Mouse (Mus musculus): Measurements from ENCODE around the gene Tmem52b. TPM values are rescaled to one million over a fixed set of nuclear protein-coding genes. Genes with fewer than 3 reads are reported as not detected.
"Not testable (repeated sequence)": the region's sequence is repeated elsewhere in the genome, so short reads cannot be mapped to it uniquely, and the experiment has no call there.

Tmem52b gene
- polyA plus RNA-seq (2016; fragmentation: Nextera tagmentation; extraction: Ambion mirVana) = not detected in 2 replicates

DNA sequence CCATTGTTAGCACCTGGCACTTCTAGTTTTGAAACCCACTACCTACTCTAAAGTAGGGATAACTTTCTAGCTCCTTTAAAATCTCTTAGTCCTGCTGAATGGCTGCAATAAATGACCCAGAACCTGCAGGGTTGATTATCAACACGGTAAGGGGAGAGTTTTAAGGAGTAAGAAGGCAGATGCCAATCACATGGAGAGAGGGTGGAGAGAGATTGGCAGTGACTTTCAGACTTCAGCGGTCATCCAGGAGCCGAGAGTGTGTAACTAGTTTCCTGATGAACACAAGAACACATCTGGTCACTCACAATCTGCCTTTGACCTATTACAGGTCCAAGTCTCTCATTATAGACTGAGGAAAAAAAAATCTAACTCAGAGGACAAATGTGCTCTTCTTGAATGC, at the start of gene Tmem52b:
Gene Tmem52b, plus strand, starts transcription at position 189 of the 400 bp plus-strand sequence.
- no peak within 1 kb of the TSS for H3K9ac ChIP-seq
- H3K9me3 ChIP-seq (replicated peaks) = no peaks in the 10 kb centered on the region
- H3K36me3 ChIP-seq = no peaks in the 10 kb centered on the region
- no peaks in the 10 kb centered on the region for H3K27me3 ChIP-seq (replicated peaks)
- H3K4me3 ChIP-seq = no peak within 1 kb of the TSS
- no peaks in the 10 kb centered on the region for H3K4me1 ChIP-seq
- no peak within 1 kb of the TSS for H3K4me2 ChIP-seq
- WGBS (ENCODE audit: insufficient replicate concordance) = 50% methylated on average over 3 of the region's 3 CpGs
- H3K27ac ChIP-seq = no peak within 1 kb of the TSS
- no peak for ATAC-seq

DNA sequence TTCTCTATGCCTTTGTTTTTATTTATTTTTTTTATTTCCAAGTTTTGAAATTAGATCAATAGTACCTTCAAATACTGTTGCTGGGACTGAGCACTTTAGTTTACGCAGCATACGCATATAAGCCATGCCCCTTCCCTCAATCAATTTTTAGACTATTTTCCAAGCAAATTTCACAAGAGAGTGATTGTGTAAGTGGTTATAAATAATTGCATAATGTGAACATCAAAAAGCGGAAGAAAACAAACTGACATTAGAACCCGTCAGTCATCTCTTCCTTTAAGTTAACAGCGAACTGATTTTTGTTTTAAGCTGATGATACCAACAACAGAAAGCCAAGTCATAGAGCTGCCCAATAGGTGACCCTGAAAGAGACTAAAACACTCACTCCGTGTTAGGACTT, 41.0 kb upstream of the Tmem52b start:
- no peak for ATAC-seq
- no peak overlapping the region for H3K4me3 ChIP-seq

GRCm38 (mm10) chr6:129472627-129473026, 39.7 kb upstream of the Tmem52b start:
- no peaks in the 10 kb centered on the region for H3K36me3 ChIP-seq
- H3K4me1 ChIP-seq = no peaks in the 10 kb centered on the region
- no peak overlapping the region for H3K27ac ChIP-seq
- H3K4me3 ChIP-seq = no peak overlapping the region
- no peak overlapping the region for H3K9ac ChIP-seq
- no peaks in the 10 kb centered on the region for H3K27me3 ChIP-seq (replicated peaks)
- 45% methylated on average over 5 of the region's 5 CpGs for WGBS (ENCODE audit: insufficient replicate concordance)
- no peaks in the 10 kb centered on the region for H3K9me3 ChIP-seq (replicated peaks)
- no peak for ATAC-seq
- H3K4me2 ChIP-seq = no peak overlapping the region

More for the DNA sequence above, 41.0 kb upstream of the Tmem52b start:
- no peaks in the 10 kb centered on the region for H3K27me3 ChIP-seq (replicated peaks)
- WGBS (ENCODE audit: insufficient replicate concordance) = 72% methylated on average over 6 of the region's 6 CpGs
- no peak overlapping the region for H3K4me2 ChIP-seq
- H3K9ac ChIP-seq = no peak overlapping the region
- H3K4me1 ChIP-seq = no peaks in the 10 kb centered on the region
- H3K9me3 ChIP-seq (replicated peaks) = no peaks in the 10 kb centered on the region
- no peak overlapping the region for H3K27ac ChIP-seq
- H3K36me3 ChIP-seq = no peaks in the 10 kb centered on the region

- H3K36me3 ChIP-seq = no peaks in the 10 kb centered on the region
- no peaks in the 10 kb centered on the region for H3K9me3 ChIP-seq (replicated peaks)
- no peak overlapping the region for H3K4me3 ChIP-seq
- no peaks in the 10 kb centered on the region for H3K4me1 ChIP-seq
- no peak for ATAC-seq
- no peak overlapping the region for H3K4me2 ChIP-seq
- WGBS (ENCODE audit: insufficient replicate concordance) = 26% methylated on average over 13 of the region's 13 CpGs
- H3K27ac ChIP-seq = no peak overlapping the region
- no peak overlapping the region for H3K9ac ChIP-seq
- H3K27me3 ChIP-seq (replicated peaks) = no peaks in the 10 kb centered on the region
Observed at GRCm38 (mm10) chr6:129476404-129477126, 35.8 kb upstream of the Tmem52b start.

DNA sequence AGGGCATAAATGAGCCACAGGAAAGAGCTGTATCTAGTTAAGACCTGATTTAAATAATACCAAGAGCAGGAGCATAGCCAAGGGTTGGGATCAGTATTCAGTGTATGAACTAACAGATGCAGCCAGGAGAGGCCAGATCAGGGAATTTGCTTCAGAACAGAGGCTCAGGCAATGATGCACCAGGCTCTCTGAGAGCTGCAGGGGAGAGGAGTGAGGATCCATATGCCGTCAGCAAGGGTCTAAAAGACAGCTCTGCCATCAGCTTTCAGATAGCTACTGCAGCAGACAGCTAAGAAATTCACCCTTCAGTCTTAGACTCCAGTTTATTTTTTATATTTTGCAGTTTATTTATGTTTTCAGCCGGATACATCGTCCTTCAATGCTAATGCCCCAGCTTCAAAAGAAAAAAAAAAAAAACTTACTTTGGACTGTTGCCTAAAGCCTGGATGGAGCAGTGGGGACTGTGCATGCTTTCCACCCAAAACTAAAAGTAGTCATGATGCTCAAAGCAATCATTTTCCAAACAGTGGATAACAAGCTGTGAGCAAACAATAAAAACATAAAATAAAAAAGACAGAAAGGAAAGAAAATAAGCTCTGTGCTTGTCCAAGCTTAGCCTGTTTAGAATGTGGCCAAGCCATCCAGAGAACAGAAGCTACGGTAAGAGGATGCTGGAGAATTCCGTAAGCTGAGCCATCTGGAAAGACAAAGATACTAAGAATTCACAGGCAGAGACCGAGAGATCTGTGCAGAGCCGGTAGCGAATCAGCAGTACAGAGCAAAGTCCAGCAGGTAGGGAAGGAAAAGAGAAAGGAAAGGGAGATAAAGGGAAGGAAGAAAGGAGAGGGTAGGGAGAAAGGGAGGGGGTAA, 32.0 kb upstream of the Tmem52b start:
- H3K4me2 ChIP-seq = no peak overlapping the region
- H3K4me3 ChIP-seq = no peak overlapping the region
- no peaks in the 10 kb centered on the region for H3K27me3 ChIP-seq (replicated peaks)
- H3K36me3 ChIP-seq = no peaks in the 10 kb centered on the region
- no peaks in the 10 kb centered on the region for H3K9me3 ChIP-seq (replicated peaks)
- H3K9ac ChIP-seq = no peak overlapping the region
- H3K27ac ChIP-seq = no peak overlapping the region
- no peaks in the 10 kb centered on the region for H3K4me1 ChIP-seq
- no peak for ATAC-seq
- WGBS (ENCODE audit: insufficient replicate concordance) = 69% methylated on average over 8 of the region's 8 CpGs

DNA sequence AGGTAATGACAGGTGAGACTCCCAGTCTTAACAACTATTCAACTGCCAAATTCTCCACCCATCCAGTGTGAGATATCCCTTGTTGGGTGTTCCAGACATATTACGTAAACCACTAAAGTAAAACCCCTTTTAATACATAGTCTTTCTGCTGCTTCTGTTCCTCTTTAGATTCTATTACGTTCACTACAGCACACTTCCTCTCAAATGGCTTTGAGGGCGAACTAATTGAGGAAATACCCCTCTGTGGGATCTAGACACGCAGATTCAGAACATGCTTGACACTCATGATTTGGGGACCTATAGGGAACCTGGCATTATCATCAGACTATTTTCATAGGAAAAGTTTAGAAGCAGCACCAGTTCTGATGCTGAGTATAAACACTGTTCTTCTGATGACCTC, 17.4 kb upstream of the Tmem52b start:
- no peak for ATAC-seq

DNA sequence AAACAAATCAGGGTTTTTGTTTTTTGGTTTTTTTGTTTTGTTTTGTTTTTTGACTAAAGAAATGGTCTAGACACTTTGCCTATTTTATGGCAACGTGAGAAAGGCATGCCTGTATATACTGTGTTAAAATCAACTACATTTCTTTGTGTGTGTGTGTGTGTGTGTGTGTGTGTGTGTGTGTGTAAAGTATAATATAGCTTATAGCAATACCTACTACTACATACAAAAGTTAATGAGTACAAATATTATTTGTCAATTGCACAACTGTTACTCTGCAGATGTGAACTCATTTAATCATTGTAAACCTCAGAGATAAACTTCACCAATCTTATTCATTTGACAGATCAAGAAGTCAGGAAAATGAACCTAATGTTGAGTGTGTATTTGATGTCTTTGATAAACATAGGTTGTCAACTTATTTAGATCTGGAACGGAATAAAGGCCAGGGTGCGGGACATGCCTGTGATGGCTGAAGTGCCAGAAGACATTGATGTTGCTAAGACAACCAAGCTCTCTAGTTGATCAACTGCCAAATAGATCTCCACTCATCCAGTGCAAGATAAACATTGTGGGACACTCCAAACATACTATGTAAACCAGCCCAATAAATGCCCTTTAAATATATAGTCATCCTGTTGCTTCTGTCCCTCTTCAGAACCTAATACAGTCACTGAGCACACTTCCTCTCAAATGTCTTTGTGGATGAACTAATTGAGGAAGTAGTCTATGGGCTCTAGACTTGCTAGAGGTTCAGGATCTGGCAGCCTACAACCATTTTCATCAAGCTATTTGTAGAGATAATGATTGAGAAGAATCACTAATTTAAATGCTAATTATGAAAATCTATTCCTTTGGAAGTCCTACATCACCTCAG, 14.8 kb upstream of the Tmem52b start:
- Histone ChIP-seq H3K4me3 (no peak overlapping the region), H3K4me2 (no peak overlapping the region), H3K9ac (no peak overlapping the region), H3K27ac (no peak overlapping the region), H3K9me3 (replicated peaks) (no peaks in the 10 kb centered on the region), H3K4me1 (no peaks in the 10 kb centered on the region), H3K27me3 (replicated peaks) (no peaks in the 10 kb centered on the region), H3K36me3 (no peaks in the 10 kb centered on the region)
- WGBS (ENCODE audit: insufficient replicate concordance) = 70% methylated on average over 3 of the region's 3 CpGs
- ATAC-seq = no peak

More for the DNA sequence above, 17.4 kb upstream of the Tmem52b start:
- 36% methylated on average over 4 of the region's 4 CpGs for WGBS (ENCODE audit: insufficient replicate concordance)
- Histone ChIP-seq H3K4me3 (no peak overlapping the region), H3K27me3 (replicated peaks) (no peaks in the 10 kb centered on the region), H3K9me3 (replicated peaks) (no peaks in the 10 kb centered on the region), H3K36me3 (no peaks in the 10 kb centered on the region), H3K27ac (no peak overlapping the region), H3K4me1 (no peaks in the 10 kb centered on the region), H3K4me2 (no peak overlapping the region), H3K9ac (no peak overlapping the region)

DNA sequence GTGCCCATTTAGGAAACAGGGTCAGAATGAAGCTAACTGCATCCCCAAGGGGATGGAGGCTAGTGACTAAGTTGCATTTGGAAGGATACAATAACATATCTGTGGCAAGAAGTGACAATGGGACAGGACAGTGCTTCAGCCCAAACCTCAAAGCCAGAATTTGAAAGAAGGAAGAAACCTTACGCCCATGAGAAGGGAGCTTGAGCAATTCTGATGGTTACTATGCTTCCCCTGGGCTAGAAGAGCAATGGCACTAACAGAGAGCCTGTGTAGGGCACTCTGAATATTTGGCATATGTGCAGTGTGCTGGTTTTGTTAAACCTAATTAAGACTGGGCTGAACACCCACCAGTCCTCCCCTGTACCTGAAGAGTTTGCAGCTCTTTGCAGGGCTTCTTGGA, 12.8 kb upstream of the Tmem52b start:
- H3K36me3 ChIP-seq; H3K27ac ChIP-seq; ATAC-seq; H3K27me3 ChIP-seq (replicated peaks); H3K4me3 ChIP-seq; H3K4me2 ChIP-seq; H3K9ac ChIP-seq; H3K4me1 ChIP-seq; H3K9me3 ChIP-seq (replicated peaks): not testable (repeated sequence)
- 62% methylated on average over 1 of the region's 1 CpGs for WGBS (ENCODE audit: insufficient replicate concordance)

GRCm38 (mm10) chr6:129503471-129503870, 8.9 kb upstream of the Tmem52b start:
- no peaks in the 10 kb centered on the region for H3K27me3 ChIP-seq (replicated peaks)
- H3K4me2 ChIP-seq = no peak overlapping the region
- no peaks in the 10 kb centered on the region for H3K9me3 ChIP-seq (replicated peaks)
- H3K36me3 ChIP-seq = no peaks in the 10 kb centered on the region
- no peak overlapping the region for H3K4me3 ChIP-seq
- WGBS (ENCODE audit: insufficient replicate concordance) = 54% methylated on average over 2 of the region's 2 CpGs
- no peak overlapping the region for H3K27ac ChIP-seq
- no peak for ATAC-seq
- H3K4me1 ChIP-seq = no peaks in the 10 kb centered on the region
- no peak overlapping the region for H3K9ac ChIP-seq

GRCm38 (mm10) chr6:129507024-129507423, 5.3 kb upstream of the Tmem52b start, which contains the start of gene Olr1:
TSS of gene Olr1 (minus strand) at chr6:129507165.
- H3K9me3 ChIP-seq (replicated peaks) = no peaks in the 10 kb centered on the region
- ATAC-seq = no peak
- 26% methylated on average over 9 of the region's 9 CpGs for WGBS (ENCODE audit: insufficient replicate concordance)
- no peak within 1 kb of the TSS for H3K4me2 ChIP-seq
- no peaks in the 10 kb centered on the region for H3K4me1 ChIP-seq
- H3K4me3 ChIP-seq = no peak within 1 kb of the TSS
- H3K27me3 ChIP-seq (replicated peaks) = no peaks in the 10 kb centered on the region
- no peak within 1 kb of the TSS for H3K27ac ChIP-seq
- H3K9ac ChIP-seq = no peak within 1 kb of the TSS
- H3K36me3 ChIP-seq = no peaks in the 10 kb centered on the region

DNA sequence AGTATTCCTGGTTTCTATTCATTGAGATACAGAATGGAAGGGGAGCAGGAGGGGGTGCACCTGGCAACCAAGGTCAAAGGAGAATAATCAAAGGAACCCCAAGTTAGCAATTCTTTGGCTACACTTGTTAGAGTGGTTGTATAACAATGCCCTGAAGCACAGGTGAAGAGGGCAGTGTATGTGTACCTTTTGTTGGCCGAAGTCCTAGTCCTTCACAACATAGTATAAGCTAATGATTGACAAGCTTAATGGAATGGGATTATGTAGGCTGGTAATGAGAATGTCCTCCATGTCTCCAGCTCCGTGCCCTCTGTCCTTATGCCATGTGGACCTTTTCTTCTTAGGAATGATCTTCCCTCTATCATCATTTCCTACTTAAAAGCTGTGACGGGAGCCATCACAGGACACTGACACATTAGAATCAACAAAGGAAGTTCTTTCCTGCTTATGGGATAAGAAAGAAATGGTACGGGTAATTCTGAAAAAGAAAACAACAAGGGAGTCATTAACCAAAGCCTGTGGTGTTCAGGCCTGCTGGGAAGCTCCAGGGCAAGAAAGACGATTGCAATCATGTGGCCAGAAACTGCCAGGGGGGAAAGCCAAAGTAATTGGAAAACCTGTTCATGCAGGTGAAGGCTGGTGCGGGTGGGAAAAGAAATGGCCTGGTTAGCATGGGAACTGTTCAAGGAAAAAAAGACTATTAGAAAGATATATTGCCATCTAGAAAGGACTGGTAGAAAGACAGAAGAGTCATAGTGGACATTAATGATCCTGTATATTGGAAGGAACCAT, 2.0 kb upstream of the Tmem52b start:
- Histone ChIP-seq H3K27me3 (replicated peaks) (no peaks in the 10 kb centered on the region), H3K4me1 (no peaks in the 10 kb centered on the region), H3K36me3 (no peaks in the 10 kb centered on the region), H3K4me2 (no peak overlapping the region), H3K27ac (no peak overlapping the region), H3K9ac (no peak overlapping the region), H3K9me3 (replicated peaks) (no peaks in the 10 kb centered on the region), H3K4me3 (no peak overlapping the region)
- 52% methylated on average over 6 of the region's 6 CpGs for WGBS (ENCODE audit: insufficient replicate concordance)
- ATAC-seq = no peak
